Mouse (Mus musculus): Measurements from ENCODE around the gene Tpt1. TPM values are rescaled to one million over a fixed set of nuclear protein-coding genes. Genes with fewer than 3 reads are reported as not detected.

The Tpt1 gene
- total and polyA plus RNA-seq, 3 experiments, result 698 to 1,876 (median 1,607) TPM

GRCm38 (mm10) chr14:75862701-75863100 is 17.8 kb downstream of the Tpt1 start:
- no peaks in the 10 kb centered on the region for H3K27me3 ChIP-seq (replicated peaks)
- H3K36me3 ChIP-seq (replicated peaks in 1 of 2; ENCODE audit: control insufficient read depth in 1 of 2, insufficient read depth in 1 of 2, low read length in 1 of 2), result no peaks in the 10 kb centered on the region
- no peak for DNase-seq (ENCODE audit: extremely low read depth)
- no peak overlapping the region for H3K4me3 ChIP-seq (replicated peaks in 1 of 3; ENCODE audit: low read depth in 2 of 3, low read length in 2 of 3, poor library complexity in 1 of 3)
- H3K9me3 ChIP-seq (replicated peaks; ENCODE audit: low read length), result peaks cover 5% of the 10 kb centered on the region
- no peak overlapping the region for H3K27ac ChIP-seq (ENCODE audit: insufficient read depth, low read depth)
- dilution Hi-C loops (cut with MboI; ENCODE audit: extremely low pct_ligation_motif_present, extremely low pct_unique_long_range_greater_than_20kb, low sequenced_read_pairs) (no loop called here), in situ Hi-C loops (cut with MboI; ENCODE audit: low pct_ligation_motif_present, low pct_unique_long_range_greater_than_20kb, low sequenced_read_pairs) (no loop called here)
- no peak overlapping the region for H3K4me2 ChIP-seq (ENCODE audit: insufficient read depth, low read depth, poor library complexity, severe bottlenecking)
- TF ChIP-seq USF1 (IDR thresholded peaks at IDR 0.05; ENCODE audit: low read depth, low read length), result no peak
- no peak for TF ChIP-seq E2F4 (IDR thresholded peaks at IDR 0.05; ENCODE audit: insufficient replicate concordance, low read depth, low read length)
- TF ChIP-seq MAZ (IDR thresholded peaks at IDR 0.05; ENCODE audit: low read depth, low read length), result no peak
- TF ChIP-seq BHLHE40 (IDR thresholded peaks at IDR 0.05; ENCODE audit: low read depth, low read length), result no peak
- TF ChIP-seq PAX5 (IDR thresholded peaks at IDR 0.05; ENCODE audit: low read length), result no peak
- no peak for TF ChIP-seq HCFC1 (IDR thresholded peaks at IDR 0.05; ENCODE audit: low read depth, low read length)
- no peak for TF ChIP-seq ZNF384 (IDR thresholded peaks at IDR 0.05; ENCODE audit: low read depth, low read length)
- no peak for TF ChIP-seq RCOR1 (conservative IDR thresholded peaks at IDR 0.05; ENCODE audit: low read depth, low read length)
- no peak for TF ChIP-seq POLR2AphosphoS2 (IDR thresholded peaks at IDR 0.05; ENCODE audit: low read depth, low read length)
- no peak for TF ChIP-seq ELF1 (IDR thresholded peaks at IDR 0.05; ENCODE audit: low read depth, low read length)
- TF ChIP-seq USF2 (conservative IDR thresholded peaks at IDR 0.05; ENCODE audit: low read depth, low read length), result no peak
- no peak for TF ChIP-seq RAD21 (IDR thresholded peaks at IDR 0.05; ENCODE audit: low read depth, low read length)
- TF ChIP-seq MEF2A (IDR thresholded peaks at IDR 0.05; ENCODE audit: borderline replicate concordance, low read depth, low read length), result no peak
- TF ChIP-seq MAFK (IDR thresholded peaks at IDR 0.05; ENCODE audit: insufficient replicate concordance, low read length), result no peak
- no peak for TF ChIP-seq EP300 (IDR thresholded peaks at IDR 0.05; ENCODE audit: low read length)
- TF ChIP-seq NELFE (IDR thresholded peaks at IDR 0.05; ENCODE audit: low read depth, low read length), result no peak
- no peak for TF ChIP-seq CTCF (conservative IDR thresholded peaks at IDR 0.05 in 1 of 2, IDR thresholded peaks at IDR 0.05 in 1 of 2; ENCODE audit: low read depth in 2 of 2, low read length in 2 of 2)
- TF ChIP-seq TBP (conservative IDR thresholded peaks at IDR 0.05; ENCODE audit: low read depth, low read length), result no peak
- no peak for TF ChIP-seq TCF12 (IDR thresholded peaks at IDR 0.05; ENCODE audit: low read depth, low read length)
- TF ChIP-seq SIN3A (IDR thresholded peaks at IDR 0.05; ENCODE audit: low read length), result no peak
- H3K79me2 ChIP-seq (replicated peaks; ENCODE audit: control insufficient read depth, extremely low read depth, insufficient read depth, poor library complexity, severe bottlenecking), result no peaks in the 10 kb centered on the region
- peaks cover 2 to 12% of the 10 kb centered on the region in 2 experiments; a peak in 2 of 4 replicates for H3K4me1 ChIP-seq (ENCODE audit: control insufficient read depth in 1 of 2, insufficient read depth in 2 of 2)
- H3K9ac ChIP-seq (ENCODE audit: insufficient read depth, low read depth), result no peak overlapping the region

- DNase-seq (ENCODE audit: extremely low read depth), result no peak
- Histone ChIP-seq H3K27me3 (replicated peaks) (no peaks in the 10 kb centered on the region), H3K9ac (ENCODE audit: insufficient read depth, low read depth) (no peak overlapping the region), H3K4me1 (ENCODE audit: control insufficient read depth in 1 of 2, insufficient read depth in 2 of 2) (peaks cover 2 to 5% of the 10 kb centered on the region in 2 experiments; a peak in 2 of 4 replicates), H3K4me2 (ENCODE audit: insufficient read depth, low read depth, poor library complexity, severe bottlenecking) (no peak overlapping the region), H3K9me3 (replicated peaks; ENCODE audit: low read length) (peaks cover 5% of the 10 kb centered on the region), H3K79me2 (replicated peaks; ENCODE audit: control insufficient read depth, extremely low read depth, insufficient read depth, poor library complexity, severe bottlenecking) (no peaks in the 10 kb centered on the region), H3K36me3 (replicated peaks in 1 of 2; ENCODE audit: control insufficient read depth in 1 of 2, insufficient read depth in 1 of 2, low read length in 1 of 2) (no peaks in the 10 kb centered on the region), H3K4me3 (replicated peaks in 1 of 3; ENCODE audit: low read depth in 2 of 3, low read length in 2 of 3, poor library complexity in 1 of 3) (no peak overlapping the region), H3K27ac (ENCODE audit: insufficient read depth, low read depth) (no peak overlapping the region)
- no peak for TF ChIP-seq ETS1 (conservative IDR thresholded peaks at IDR 0.05; ENCODE audit: low read depth, low read length)
- no peak for TF ChIP-seq IRF4 (IDR thresholded peaks at IDR 0.05; ENCODE audit: low read depth, low read length)
- TF ChIP-seq BHLHE40 (IDR thresholded peaks at IDR 0.05; ENCODE audit: low read depth, low read length), result 0 out of 2 replicates have a peak, but pooled peaks have one; percentile 15
- in situ Hi-C loops (cut with MboI; ENCODE audit: low pct_ligation_motif_present, low pct_unique_long_range_greater_than_20kb, low sequenced_read_pairs), result no loop called here
- dilution Hi-C loops (cut with MboI; ENCODE audit: extremely low pct_ligation_motif_present, extremely low pct_unique_long_range_greater_than_20kb, low sequenced_read_pairs), result no loop called here
Observed at GRCm38 (mm10) chr14:75863549-75864409, 18.9 kb downstream of the Tpt1 start.

All from CH12.LX (cell line).